Mouse (Mus musculus): ENCODE results near the gene Chd1l. TPM values are rescaled to one million over a fixed set of nuclear protein-coding genes. Genes with fewer than 3 reads are reported as not detected.

Gene Chd1l
- polyA plus RNA-seq, 1 experiment from 2014 or later = 17.1 TPM

DNA sequence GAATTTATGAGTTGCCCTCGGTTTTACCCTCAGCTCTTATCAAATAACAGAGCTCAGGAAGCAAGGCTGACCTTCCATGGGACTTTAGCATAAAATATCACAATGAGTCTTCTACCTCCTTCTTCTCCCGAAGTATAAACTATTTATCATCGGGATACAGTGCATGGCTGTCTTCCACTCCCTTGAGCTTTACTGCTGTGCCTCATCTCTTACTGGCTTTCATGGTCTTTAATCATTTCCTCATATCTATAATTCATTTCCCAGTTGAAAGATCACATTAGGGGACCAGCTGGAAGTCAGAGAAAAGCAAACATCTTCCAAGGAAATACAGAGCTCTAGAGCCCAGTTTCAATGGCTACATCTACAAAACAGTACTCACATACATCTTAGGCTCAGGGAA is 39.0 kb upstream of the Chd1l start:
- H3K27ac ChIP-seq (ENCODE audit: low read length) = no peak overlapping the region
- no peaks in the 10 kb centered on the region for H3K27me3 ChIP-seq (ENCODE audit: control insufficient read depth, insufficient read depth, low read length)
- 0 out of 2 replicates have a peak, but pooled peaks cover 4% of the 10 kb centered on the region for H3K4me1 ChIP-seq (ENCODE audit: control insufficient read depth, insufficient read depth, low read length)
- 52% methylated on average over 3 of the region's 3 CpGs for WGBS
- no peaks in the 10 kb centered on the region for H3K9me3 ChIP-seq (ENCODE audit: control insufficient read depth, low read depth, low read length)
- no peak overlapping the region for H3K9ac ChIP-seq (replicated peaks; ENCODE audit: low read depth, low read length)
- no peaks in the 10 kb centered on the region for H3K36me3 ChIP-seq (ENCODE audit: control insufficient read depth, insufficient read depth, low read length)
- no peak overlapping the region for H3K4me3 ChIP-seq (ENCODE audit: low read depth, low read length)
- no peak overlapping the region for H3K4me2 ChIP-seq (replicated peaks; ENCODE audit: low read depth, low read length)
- no peak for ATAC-seq (ENCODE audit: insufficient number of reproducible peaks, insufficient read depth, low FRiP score, low read depth)

GRCm38 (mm10) chr3:97648518-97648917 is 38.5 kb upstream of the Chd1l start:
- Histone ChIP-seq H3K36me3 (ENCODE audit: control insufficient read depth, insufficient read depth, low read length) (no peaks in the 10 kb centered on the region), H3K4me1 (ENCODE audit: control insufficient read depth, insufficient read depth, low read length) (0 out of 2 replicates have a peak, but pooled peaks cover 4% of the 10 kb centered on the region), H3K27me3 (ENCODE audit: control insufficient read depth, insufficient read depth, low read length) (no peaks in the 10 kb centered on the region), H3K9me3 (ENCODE audit: control insufficient read depth, low read depth, low read length) (no peaks in the 10 kb centered on the region), H3K27ac (ENCODE audit: low read length) (no peak overlapping the region), H3K9ac (replicated peaks; ENCODE audit: low read depth, low read length) (no peak overlapping the region), H3K4me2 (replicated peaks; ENCODE audit: low read depth, low read length) (no peak overlapping the region), H3K4me3 (ENCODE audit: low read depth, low read length) (no peak overlapping the region)
- 41% methylated on average over 1 of the region's 1 CpGs for WGBS
- no peak for ATAC-seq (ENCODE audit: insufficient number of reproducible peaks, insufficient read depth, low FRiP score, low read depth)

- H3K9ac ChIP-seq (replicated peaks; ENCODE audit: low read depth, low read length) = no peak overlapping the region
- no peaks in the 10 kb centered on the region for H3K36me3 ChIP-seq (ENCODE audit: control insufficient read depth, insufficient read depth, low read length)
- no peaks in the 10 kb centered on the region for H3K9me3 ChIP-seq (ENCODE audit: control insufficient read depth, low read depth, low read length)
- H3K27ac ChIP-seq (ENCODE audit: low read length) = no peak overlapping the region
- WGBS = 79% methylated on average over 9 of the region's 9 CpGs
- no peak overlapping the region for H3K4me3 ChIP-seq (ENCODE audit: low read depth, low read length)
- no peak overlapping the region for H3K4me2 ChIP-seq (replicated peaks; ENCODE audit: low read depth, low read length)
- no peaks in the 10 kb centered on the region for H3K27me3 ChIP-seq (ENCODE audit: control insufficient read depth, insufficient read depth, low read length)
- no peaks in the 10 kb centered on the region for H3K4me1 ChIP-seq (ENCODE audit: control insufficient read depth, insufficient read depth, low read length)
- no peak for ATAC-seq (ENCODE audit: insufficient number of reproducible peaks, insufficient read depth, low FRiP score, low read depth)
Measured at GRCm38 (mm10) chr3:97642001-97642400, 32.0 kb upstream of the Chd1l start.

DNA sequence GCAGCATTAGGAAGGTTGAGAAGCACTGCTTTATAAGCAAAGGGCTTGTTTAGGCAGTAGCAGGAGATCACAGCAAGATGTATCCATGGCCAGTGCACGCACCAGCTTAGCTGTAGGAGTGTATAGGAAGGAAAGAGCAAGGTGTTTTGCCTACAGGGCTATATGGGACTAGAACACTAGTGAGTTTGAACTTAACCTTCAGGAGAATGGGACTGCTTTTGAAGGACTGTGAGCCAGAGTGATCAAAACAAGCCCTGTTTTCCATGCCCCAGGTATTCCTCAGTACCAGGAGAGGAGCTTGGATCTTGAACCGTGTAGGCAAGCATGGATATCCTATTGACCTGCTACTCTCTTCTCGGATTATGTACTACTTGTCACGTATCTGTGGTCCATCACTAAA is 31.4 kb upstream of the Chd1l start:
- no peaks in the 10 kb centered on the region for H3K27me3 ChIP-seq (ENCODE audit: control insufficient read depth, insufficient read depth, low read length)
- no peak overlapping the region for H3K4me2 ChIP-seq (replicated peaks; ENCODE audit: low read depth, low read length)
- no peak overlapping the region for H3K27ac ChIP-seq (ENCODE audit: low read length)
- no peak overlapping the region for H3K4me3 ChIP-seq (ENCODE audit: low read depth, low read length)
- no peak for ATAC-seq (ENCODE audit: insufficient number of reproducible peaks, insufficient read depth, low FRiP score, low read depth)
- no peaks in the 10 kb centered on the region for H3K9me3 ChIP-seq (ENCODE audit: control insufficient read depth, low read depth, low read length)
- WGBS = 90% methylated on average over 4 of the region's 4 CpGs
- H3K4me1 ChIP-seq (ENCODE audit: control insufficient read depth, insufficient read depth, low read length) = no peaks in the 10 kb centered on the region
- H3K9ac ChIP-seq (replicated peaks; ENCODE audit: low read depth, low read length) = no peak overlapping the region
- H3K36me3 ChIP-seq (ENCODE audit: control insufficient read depth, insufficient read depth, low read length) = no peaks in the 10 kb centered on the region

- no peak overlapping the region for H3K4me2 ChIP-seq (replicated peaks; ENCODE audit: low read depth, low read length)
- no peaks in the 10 kb centered on the region for H3K27me3 ChIP-seq (ENCODE audit: control insufficient read depth, insufficient read depth, low read length)
- no peak overlapping the region for H3K27ac ChIP-seq (ENCODE audit: low read length)
- H3K36me3 ChIP-seq (ENCODE audit: control insufficient read depth, insufficient read depth, low read length) = no peaks in the 10 kb centered on the region
- no peak overlapping the region for H3K9ac ChIP-seq (replicated peaks; ENCODE audit: low read depth, low read length)
- no peak overlapping the region for H3K4me3 ChIP-seq (ENCODE audit: low read depth, low read length)
- 68% methylated on average over 3 of the region's 3 CpGs for WGBS
- 0 out of 2 replicates have a peak, but pooled peaks cover 3% of the 10 kb centered on the region for H3K4me1 ChIP-seq (ENCODE audit: control insufficient read depth, insufficient read depth, low read length)
- ATAC-seq (ENCODE audit: insufficient number of reproducible peaks, insufficient read depth, low FRiP score, low read depth) = no peak
- H3K9me3 ChIP-seq (ENCODE audit: control insufficient read depth, low read depth, low read length) = no peaks in the 10 kb centered on the region
Measured at GRCm38 (mm10) chr3:97634288-97634761, 24.3 kb upstream of the Chd1l start.

GRCm38 (mm10) chr3:97633456-97633855 is 23.5 kb upstream of the Chd1l start:
- 74% methylated on average over 4 of the region's 4 CpGs for WGBS
- no peak overlapping the region for H3K27ac ChIP-seq (ENCODE audit: low read length)
- no peak overlapping the region for H3K4me3 ChIP-seq (ENCODE audit: low read depth, low read length)
- H3K27me3 ChIP-seq (ENCODE audit: control insufficient read depth, insufficient read depth, low read length) = no peaks in the 10 kb centered on the region
- H3K4me1 ChIP-seq (ENCODE audit: control insufficient read depth, insufficient read depth, low read length) = 0 out of 2 replicates have a peak, but pooled peaks cover 3% of the 10 kb centered on the region
- no peak for ATAC-seq (ENCODE audit: insufficient number of reproducible peaks, insufficient read depth, low FRiP score, low read depth)
- H3K36me3 ChIP-seq (ENCODE audit: control insufficient read depth, insufficient read depth, low read length) = no peaks in the 10 kb centered on the region
- H3K4me2 ChIP-seq (replicated peaks; ENCODE audit: low read depth, low read length) = no peak overlapping the region
- no peak overlapping the region for H3K9ac ChIP-seq (replicated peaks; ENCODE audit: low read depth, low read length)
- H3K9me3 ChIP-seq (ENCODE audit: control insufficient read depth, low read depth, low read length) = no peaks in the 10 kb centered on the region

DNA sequence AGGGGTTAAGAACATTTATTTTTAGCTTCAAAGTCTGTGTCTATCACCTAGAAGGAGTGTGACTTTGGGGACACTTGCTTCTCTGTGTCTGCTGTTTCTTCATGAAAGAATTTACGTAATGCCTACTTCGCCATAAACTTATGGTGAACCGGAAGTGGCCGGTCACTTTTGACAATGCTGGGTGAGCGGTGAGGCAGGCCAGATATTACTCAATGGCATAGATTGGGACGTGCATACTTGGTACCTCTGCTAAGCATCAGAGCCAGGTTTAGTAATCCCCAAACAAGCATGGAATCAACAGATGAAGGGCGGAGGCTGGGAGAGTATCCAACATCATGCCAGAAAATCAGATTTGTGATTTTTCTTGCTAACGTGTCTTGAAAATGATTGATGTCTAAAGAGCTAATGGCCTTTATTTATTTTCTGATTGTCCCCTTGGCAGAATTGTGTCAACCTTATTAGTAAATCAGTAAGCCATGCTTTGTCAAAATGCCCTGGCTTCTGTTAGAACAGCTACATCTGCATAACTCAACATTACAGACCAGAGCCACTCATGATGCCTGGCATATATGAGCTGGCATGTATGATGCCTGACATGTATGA is 21.4 kb upstream of the Chd1l start:
- ATAC-seq (ENCODE audit: insufficient number of reproducible peaks, insufficient read depth, low FRiP score, low read depth) = no peak
- no peak overlapping the region for H3K27ac ChIP-seq (ENCODE audit: low read length)
- H3K36me3 ChIP-seq (ENCODE audit: control insufficient read depth, insufficient read depth, low read length) = no peaks in the 10 kb centered on the region
- WGBS = 79% methylated on average over 8 of the region's 8 CpGs
- H3K4me2 ChIP-seq (replicated peaks; ENCODE audit: low read depth, low read length) = no peak overlapping the region
- no peak overlapping the region for H3K4me3 ChIP-seq (ENCODE audit: low read depth, low read length)
- H3K4me1 ChIP-seq (ENCODE audit: control insufficient read depth, insufficient read depth, low read length) = 0 out of 2 replicates have a peak, but pooled peaks cover 3% of the 10 kb centered on the region
- H3K9me3 ChIP-seq (ENCODE audit: control insufficient read depth, low read depth, low read length) = no peaks in the 10 kb centered on the region
- H3K27me3 ChIP-seq (ENCODE audit: control insufficient read depth, insufficient read depth, low read length) = no peaks in the 10 kb centered on the region
- no peak overlapping the region for H3K9ac ChIP-seq (replicated peaks; ENCODE audit: low read depth, low read length)

DNA sequence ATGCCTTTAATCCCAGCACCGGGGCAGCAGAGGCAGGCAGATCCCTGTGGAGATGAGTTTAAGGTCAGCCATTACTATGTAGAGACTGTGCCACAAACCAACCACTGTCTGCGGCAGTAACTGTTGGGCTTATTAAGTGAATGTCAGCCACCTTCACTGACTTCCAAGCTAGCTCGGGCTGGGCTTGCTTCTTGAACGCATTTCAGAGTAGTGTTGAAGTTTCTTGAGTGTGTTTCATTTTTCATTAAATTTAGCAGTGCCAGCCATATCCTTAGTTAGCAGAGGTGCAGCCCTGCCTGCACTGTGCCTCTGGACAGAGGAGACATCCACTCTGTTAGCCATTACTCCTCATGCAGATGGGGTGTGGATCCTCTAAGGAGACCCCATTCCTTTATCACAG is 20.7 kb upstream of the Chd1l start:
- Histone ChIP-seq H3K9me3 (ENCODE audit: control insufficient read depth, low read depth, low read length) (no peaks in the 10 kb centered on the region), H3K27me3 (ENCODE audit: control insufficient read depth, insufficient read depth, low read length) (no peaks in the 10 kb centered on the region), H3K36me3 (ENCODE audit: control insufficient read depth, insufficient read depth, low read length) (no peaks in the 10 kb centered on the region), H3K27ac (ENCODE audit: low read length) (no peak overlapping the region), H3K4me3 (ENCODE audit: low read depth, low read length) (no peak overlapping the region), H3K9ac (replicated peaks; ENCODE audit: low read depth, low read length) (no peak overlapping the region), H3K4me2 (replicated peaks; ENCODE audit: low read depth, low read length) (no peak overlapping the region), H3K4me1 (ENCODE audit: control insufficient read depth, insufficient read depth, low read length) (0 out of 2 replicates have a peak, but pooled peaks cover 3% of the 10 kb centered on the region)
- 88% methylated on average over 4 of the region's 4 CpGs for WGBS
- ATAC-seq (ENCODE audit: insufficient number of reproducible peaks, insufficient read depth, low FRiP score, low read depth) = no peak

DNA sequence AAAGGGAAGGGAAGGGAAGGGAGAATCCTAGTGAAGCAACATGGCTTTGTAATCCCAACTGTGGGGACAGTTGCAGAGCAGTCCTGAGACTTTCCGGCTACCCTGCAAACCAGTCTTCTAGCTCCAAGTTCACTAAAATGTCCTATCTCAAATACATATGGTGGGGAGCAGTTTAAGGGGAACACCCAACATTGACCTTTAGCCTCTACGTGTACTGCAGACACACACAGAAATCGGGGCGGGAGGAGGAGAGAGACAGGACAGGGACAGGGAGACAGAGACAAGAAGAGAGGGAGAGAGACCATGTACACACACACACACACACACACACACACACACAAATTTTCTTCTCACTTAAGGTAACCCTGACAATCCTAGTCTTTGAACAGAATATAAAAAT is 19.9 kb upstream of the Chd1l start:
- H3K36me3 ChIP-seq (ENCODE audit: control insufficient read depth, insufficient read depth, low read length) = no peaks in the 10 kb centered on the region
- no peaks in the 10 kb centered on the region for H3K27me3 ChIP-seq (ENCODE audit: control insufficient read depth, insufficient read depth, low read length)
- ATAC-seq (ENCODE audit: insufficient number of reproducible peaks, insufficient read depth, low FRiP score, low read depth) = no peak
- no peak overlapping the region for H3K4me2 ChIP-seq (replicated peaks; ENCODE audit: low read depth, low read length)
- no peak overlapping the region for H3K27ac ChIP-seq (ENCODE audit: low read length)
- H3K9me3 ChIP-seq (ENCODE audit: control insufficient read depth, low read depth, low read length) = no peaks in the 10 kb centered on the region
- H3K4me1 ChIP-seq (ENCODE audit: control insufficient read depth, insufficient read depth, low read length) = 0 out of 2 replicates have a peak, but pooled peaks cover 3% of the 10 kb centered on the region
- H3K4me3 ChIP-seq (ENCODE audit: low read depth, low read length) = no peak overlapping the region
- H3K9ac ChIP-seq (replicated peaks; ENCODE audit: low read depth, low read length) = no peak overlapping the region
- 84% methylated on average over 4 of the region's 4 CpGs for WGBS

All from stomach, embryonic 14.5 days (tissue).